In the genomic region with DNA sequence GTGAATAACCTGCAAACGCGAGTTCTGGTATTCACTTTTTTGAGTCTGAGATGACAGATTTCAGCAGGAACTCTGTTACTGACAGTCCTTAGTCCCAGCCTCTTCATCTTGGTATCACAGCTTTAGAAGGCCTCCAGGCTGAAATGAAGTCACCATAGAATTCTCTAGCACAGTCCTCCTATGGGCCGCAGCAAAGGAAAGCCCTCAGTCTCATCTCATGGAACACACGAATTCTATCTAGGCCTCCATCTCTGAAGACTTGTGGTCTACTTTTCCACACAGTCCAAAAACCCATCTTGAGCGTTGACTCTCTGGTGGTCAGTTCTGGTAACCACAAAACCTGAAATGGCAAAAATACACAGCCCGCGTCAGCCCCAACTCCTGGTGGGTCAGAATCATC, we compare ENCODE assay signal across 9 mouse cellular contexts. TPM values are rescaled to one million over a fixed set of nuclear protein-coding genes. Genes with fewer than 3 reads are reported as not detected.
DNase-seq lines count a peak whose midpoint lies in the region; ATAC-seq and TF ChIP-seq lines count a peak whose summit lies in the region.
"Had no signal": no experiment of that assay in that cellular context is flagged by ENCODE, and none has a peak within 500 bp of the region (broad histone marks: within the 10 kb centered on the region; RNA-seq: fewer than 3 reads in every experiment).

No protein-coding gene starts in this region.

- H3K27ac ChIP-seq in kidney, embryonic 15.5 days = no peak overlapping the region
- no peak overlapping the region for H3K27ac ChIP-seq in kidney, adult 2 months (ENCODE audit: insufficient read depth, low read depth, low read length)
- peak overlapping the region; percentile 74 for H3K27ac ChIP-seq in embryonic facial prominence, embryonic 14.5 days (replicated peaks; ENCODE audit: low read depth, low read length)
- H3K27ac ChIP-seq in hindbrain, embryonic 16.5 days (ENCODE audit: low read depth, low read length) = peak overlapping the region; percentile 97
- H3K27ac ChIP-seq in midbrain, postnatal 0 days (ENCODE audit: low read depth, low read length) = peak overlapping the region; percentile 94

- peak overlapping the region; percentile 57 for H3K9ac ChIP-seq in kidney, embryonic 15.5 days
- H3K9ac ChIP-seq in embryonic facial prominence, embryonic 14.5 days (ENCODE audit: low read depth, low read length) = peak overlapping the region; percentile 76
- H3K9ac ChIP-seq in hindbrain, embryonic 16.5 days (ENCODE audit: low read depth, low read length) = peak overlapping the region; percentile 84
- H3K9ac ChIP-seq in midbrain, postnatal 0 days (replicated peaks; ENCODE audit: low read length, poor library complexity, severe bottlenecking) = peak overlapping the region; percentile 83

- ATAC-seq in kidney, embryonic 15.5 days (replicated peaks; ENCODE audit: low FRiP score) = no peak
- ATAC-seq in embryonic facial prominence, embryonic 14.5 days (ENCODE audit: low read depth) = no peak
- ATAC-seq in hindbrain, embryonic 16.5 days = no peak
- ATAC-seq in midbrain, postnatal 0 days (ENCODE audit: low FRiP score) = no peak
- ATAC-seq in megakaryocyte-erythroid progenitor cell, adult 5-6 weeks (replicated peaks; ENCODE audit: low FRiP score, low TSS enrichment, poor library complexity, severe bottlenecking) = no peak

- H3K4me3 ChIP-seq in kidney, embryonic 15.5 days (replicated peaks) = peak overlapping the region; percentile 60
- no peak overlapping the region for H3K4me3 ChIP-seq in kidney, adult 2 months (ENCODE audit: insufficient read depth, low read depth, low read length)
- peak overlapping the region; percentile 59 for H3K4me3 ChIP-seq in embryonic facial prominence, embryonic 14.5 days (ENCODE audit: low read depth, low read length)
- peak overlapping the region; percentile 72 for H3K4me3 ChIP-seq in hindbrain, embryonic 16.5 days (ENCODE audit: low read length)
- H3K4me3 ChIP-seq in midbrain, postnatal 0 days (ENCODE audit: low read depth, low read length) = peak overlapping the region; percentile 55

- no peak for TF ChIP-seq CTCF in kidney, adult 2 months (conservative IDR thresholded peaks at IDR 0.05; ENCODE audit: insufficient read depth, insufficient read length, low read depth, low read length)
- peak; percentile 20; the same call in 1 of the 2 replicates for TF ChIP-seq CTCF in midbrain, postnatal 0 days (IDR thresholded peaks at IDR 0.05)

- no peak for DNase-seq in kidney, adult 2 months
- no peak for DNase-seq in embryonic facial prominence, embryonic 14.5 days (ENCODE audit: low spot score)
- DNase-seq in midbrain, postnatal 0 days (ENCODE audit: low spot score) = no peak
- DNase-seq in B cell, adult 2 months = no peak
- DNase-seq in kidney, adult 11 months = no peak
- DNase-seq: kidney, adult 8-10 months had no signal

- H3K4me1 ChIP-seq in kidney, embryonic 15.5 days = peaks cover 23% of the 10 kb centered on the region
- no peaks in the 10 kb centered on the region for H3K4me1 ChIP-seq in kidney, adult 2 months (ENCODE audit: control insufficient read depth, insufficient read depth, low read length)
- peaks cover 8% of the 10 kb centered on the region; the same call in 1 of the 2 replicates for H3K4me1 ChIP-seq in embryonic facial prominence, embryonic 14.5 days (ENCODE audit: control insufficient read depth, insufficient read depth, low read length)
- H3K4me1 ChIP-seq in hindbrain, embryonic 16.5 days (ENCODE audit: control insufficient read depth, insufficient read depth, low read depth, low read length) = peaks cover 12% of the 10 kb centered on the region
- peaks cover 8% of the 10 kb centered on the region; the same call in 1 of the 2 replicates for H3K4me1 ChIP-seq in midbrain, postnatal 0 days (ENCODE audit: insufficient read depth, low read length)

- no peaks in the 10 kb centered on the region for H3K27me3 ChIP-seq in kidney, embryonic 15.5 days
- no peaks in the 10 kb centered on the region for H3K27me3 ChIP-seq in kidney, adult 2 months (replicated peaks; ENCODE audit: control insufficient read depth, insufficient read depth, low read length)
- H3K27me3 ChIP-seq in embryonic facial prominence, embryonic 14.5 days (replicated peaks; ENCODE audit: control insufficient read depth, insufficient read depth, low read length) = no peaks in the 10 kb centered on the region
- H3K27me3 ChIP-seq in hindbrain, embryonic 16.5 days (replicated peaks; ENCODE audit: control insufficient read depth, insufficient read depth, low read length) = no peaks in the 10 kb centered on the region
- H3K27me3 ChIP-seq in midbrain, postnatal 0 days (ENCODE audit: insufficient read depth, low read length) = no peaks in the 10 kb centered on the region

- WGBS in kidney, embryonic 15.5 days = 60% methylated on average over 7 of the region's 7 CpGs
- WGBS in kidney, adult 2 months = 74% methylated on average over 7 of the region's 7 CpGs
- 55% methylated on average over 7 of the region's 7 CpGs for WGBS in embryonic facial prominence, embryonic 14.5 days
- 45% methylated on average over 7 of the region's 7 CpGs for WGBS in hindbrain, embryonic 16.5 days
- WGBS in midbrain, postnatal 0 days = 34% methylated on average over 7 of the region's 7 CpGs

- H3K36me3 ChIP-seq in kidney, embryonic 15.5 days = peaks cover 14% of the 10 kb centered on the region
- H3K36me3 ChIP-seq in kidney, adult 2 months (ENCODE audit: control insufficient read depth, insufficient read depth, low read length) = no peaks in the 10 kb centered on the region
- peaks cover 10% of the 10 kb centered on the region for H3K36me3 ChIP-seq in embryonic facial prominence, embryonic 14.5 days (ENCODE audit: control insufficient read depth, insufficient read depth, low read length)
- peaks cover 4% of the 10 kb centered on the region for H3K36me3 ChIP-seq in hindbrain, embryonic 16.5 days (ENCODE audit: control insufficient read depth, insufficient read depth, low read length)
- H3K36me3 ChIP-seq in midbrain, postnatal 0 days (ENCODE audit: insufficient read depth, low read length) = 0 out of 2 replicates have a peak, but pooled peaks cover 5% of the 10 kb centered on the region

- no peak for TF ChIP-seq POLR2A in kidney, adult 2 months (IDR thresholded peaks at IDR 0.05; ENCODE audit: low read depth, low read length)

- no peaks in the 10 kb centered on the region for H3K9me3 ChIP-seq in kidney, embryonic 15.5 days (replicated peaks)
- H3K9me3 ChIP-seq in embryonic facial prominence, embryonic 14.5 days (ENCODE audit: control insufficient read depth, low read length) = no peaks in the 10 kb centered on the region
- H3K9me3 ChIP-seq in hindbrain, embryonic 16.5 days (ENCODE audit: control insufficient read depth, low read length) = no peaks in the 10 kb centered on the region
- H3K9me3 ChIP-seq in midbrain, postnatal 0 days (ENCODE audit: low read length) = no peaks in the 10 kb centered on the region

- H3K4me2 ChIP-seq in kidney, embryonic 15.5 days = peak overlapping the region; percentile 89
- H3K4me2 ChIP-seq in embryonic facial prominence, embryonic 14.5 days (ENCODE audit: low read depth, low read length) = peak overlapping the region; percentile 63
- peak overlapping the region; percentile 69 for H3K4me2 ChIP-seq in hindbrain, embryonic 16.5 days (ENCODE audit: low read length)
- peak overlapping the region; percentile 76 for H3K4me2 ChIP-seq in midbrain, postnatal 0 days (ENCODE audit: low read depth, low read length, poor library complexity, severe bottlenecking)

RNA-seq across cellular contexts. Expression of a gene that starts 1.2 kb away (rescaled TPM):
- 57.7 and 69.4 TPM in 2 replicates for polyA plus RNA-seq in kidney, embryonic 15.5 days (2015; fragmentation: Nextera tagmentation; extraction: Ambion mirVana)
- 0.45 and 0.83 TPM in 2 replicates for polyA plus RNA-seq in kidney, adult 2 months (2012; rRNA removed)
- 50.1 and 65.9 TPM in 2 replicates for polyA plus RNA-seq in embryonic facial prominence, embryonic 14.5 days (2014; fragmentation: Nextera tagmentation; extraction: Ambion mirVana)
- polyA plus RNA-seq in hindbrain, embryonic 16.5 days (2015; fragmentation: Nextera tagmentation; extraction: Ambion mirVana) = 661 and 685 TPM in 2 replicates
- 743 and 785 TPM in 2 replicates for total RNA-seq in midbrain, postnatal 0 days (2014; rRNA removed)
- 854 and 864 TPM in 2 replicates for polyA plus RNA-seq in midbrain, postnatal 0 days (2015; fragmentation: Nextera tagmentation; extraction: Ambion mirVana)
- total RNA-seq in megakaryocyte-erythroid progenitor cell, adult 5-6 weeks (2014; fragmentation: Nextera tagmentation) = not detected in 2 replicates
- total RNA-seq in megakaryocyte-erythroid progenitor cell, adult 5-6 weeks (2017) = not detected in 2 replicates

RNA-seq across cellular contexts. Expression of a gene that starts 12.4 kb away (rescaled TPM):
- 47.6 and 48.1 TPM in 2 replicates for polyA plus RNA-seq in kidney, embryonic 15.5 days (2015; fragmentation: Nextera tagmentation; extraction: Ambion mirVana)
- polyA plus RNA-seq in kidney, adult 2 months (2012; rRNA removed) = 14.2 and 20.1 TPM in 2 replicates
- polyA plus RNA-seq in embryonic facial prominence, embryonic 14.5 days (2014; fragmentation: Nextera tagmentation; extraction: Ambion mirVana) = 41.4 and 46.3 TPM in 2 replicates
- polyA plus RNA-seq in hindbrain, embryonic 16.5 days (2015; fragmentation: Nextera tagmentation; extraction: Ambion mirVana) = 30.9 and 32.9 TPM in 2 replicates
- total RNA-seq in midbrain, postnatal 0 days (2014; rRNA removed) = 27.7 and 48.4 TPM in 2 replicates
- polyA plus RNA-seq in midbrain, postnatal 0 days (2015; fragmentation: Nextera tagmentation; extraction: Ambion mirVana) = 24.0 and 26.1 TPM in 2 replicates
- total RNA-seq in megakaryocyte-erythroid progenitor cell, adult 5-6 weeks (2014; fragmentation: Nextera tagmentation) = 14.4 and 18.8 TPM in 2 replicates
- 31.0 and 39.3 TPM in 2 replicates for total RNA-seq in megakaryocyte-erythroid progenitor cell, adult 5-6 weeks (2017)

RNA-seq across cellular contexts. Expression of a gene that starts 12.7 kb away (rescaled TPM):
- polyA plus RNA-seq in kidney, embryonic 15.5 days (2015; fragmentation: Nextera tagmentation; extraction: Ambion mirVana) = 41.1 and 43.8 TPM in 2 replicates
- polyA plus RNA-seq in kidney, adult 2 months (2012; rRNA removed) = 2.2 and 4.1 TPM in 2 replicates
- polyA plus RNA-seq in embryonic facial prominence, embryonic 14.5 days (2014; fragmentation: Nextera tagmentation; extraction: Ambion mirVana) = 29.2 and 30.0 TPM in 2 replicates
- 32.3 and 33.4 TPM in 2 replicates for polyA plus RNA-seq in hindbrain, embryonic 16.5 days (2015; fragmentation: Nextera tagmentation; extraction: Ambion mirVana)
- 7.6 and 11.3 TPM in 2 replicates for total RNA-seq in midbrain, postnatal 0 days (2014; rRNA removed)
- polyA plus RNA-seq in midbrain, postnatal 0 days (2015; fragmentation: Nextera tagmentation; extraction: Ambion mirVana) = 12.7 and 13.1 TPM in 2 replicates
- total RNA-seq in megakaryocyte-erythroid progenitor cell, adult 5-6 weeks (2014; fragmentation: Nextera tagmentation) = 21.2 and 26.6 TPM in 2 replicates
- total RNA-seq in megakaryocyte-erythroid progenitor cell, adult 5-6 weeks (2017) = 30.4 and 32.5 TPM in 2 replicates

RNA-seq across cellular contexts. Expression of a gene that starts 27.8 kb away (rescaled TPM):
- 22.1 and 22.9 TPM in 2 replicates for polyA plus RNA-seq in kidney, embryonic 15.5 days (2015; fragmentation: Nextera tagmentation; extraction: Ambion mirVana)
- polyA plus RNA-seq in kidney, adult 2 months (2012; rRNA removed) = 14.9 and 21.7 TPM in 2 replicates
- 20.3 and 21.3 TPM in 2 replicates for polyA plus RNA-seq in embryonic facial prominence, embryonic 14.5 days (2014; fragmentation: Nextera tagmentation; extraction: Ambion mirVana)
- polyA plus RNA-seq in hindbrain, embryonic 16.5 days (2015; fragmentation: Nextera tagmentation; extraction: Ambion mirVana) = 12.4 and 14.7 TPM in 2 replicates
- total RNA-seq in midbrain, postnatal 0 days (2014; rRNA removed) = 24.0 and 30.0 TPM in 2 replicates
- polyA plus RNA-seq in midbrain, postnatal 0 days (2015; fragmentation: Nextera tagmentation; extraction: Ambion mirVana) = 8.6 and 10.1 TPM in 2 replicates
- 34.9 and 44.1 TPM in 2 replicates for total RNA-seq in megakaryocyte-erythroid progenitor cell, adult 5-6 weeks (2014; fragmentation: Nextera tagmentation)
- total RNA-seq in megakaryocyte-erythroid progenitor cell, adult 5-6 weeks (2017) = 54.4 and 55.9 TPM in 2 replicates

RNA-seq across cellular contexts. Expression of a gene that starts 49.2 kb away (rescaled TPM):
- polyA plus RNA-seq in kidney, embryonic 15.5 days (2015; fragmentation: Nextera tagmentation; extraction: Ambion mirVana) = 286 and 311 TPM in 2 replicates
- 111 and 138 TPM in 2 replicates for polyA plus RNA-seq in kidney, adult 2 months (2012; rRNA removed)
- polyA plus RNA-seq in embryonic facial prominence, embryonic 14.5 days (2014; fragmentation: Nextera tagmentation; extraction: Ambion mirVana) = 223 and 224 TPM in 2 replicates
- polyA plus RNA-seq in hindbrain, embryonic 16.5 days (2015; fragmentation: Nextera tagmentation; extraction: Ambion mirVana) = 179 and 184 TPM in 2 replicates
- 21.9 and 33.2 TPM in 2 replicates for total RNA-seq in midbrain, postnatal 0 days (2014; rRNA removed)
- 189 and 194 TPM in 2 replicates for polyA plus RNA-seq in midbrain, postnatal 0 days (2015; fragmentation: Nextera tagmentation; extraction: Ambion mirVana)
- total RNA-seq in megakaryocyte-erythroid progenitor cell, adult 5-6 weeks (2014; fragmentation: Nextera tagmentation) = 583 and 631 TPM in 2 replicates
- 97.5 and 154 TPM in 2 replicates for total RNA-seq in megakaryocyte-erythroid progenitor cell, adult 5-6 weeks (2017)

Comparison
In these comparisons a context has a peak if more than half of its experiments do, and no peak if none do; other contexts are left out.
1. RNA of a gene that starts 1.2 kb away (polyA plus RNA-seq): 854 to 864 TPM in midbrain, postnatal 0 days, 661 to 685 TPM in hindbrain, embryonic 16.5 days, 57.7 to 69.4 TPM in kidney, embryonic 15.5 days and 50.1 to 65.9 TPM in embryonic facial prominence, embryonic 14.5 days; 0.45 to 0.83 TPM in kidney, adult 2 months; every median in the first group is over 10 times any median in the second.
2. H3K27ac ChIP-seq: peak in embryonic facial prominence, embryonic 14.5 days (single experiment), hindbrain, embryonic 16.5 days (single experiment) and midbrain, postnatal 0 days (single experiment); none in kidney, embryonic 15.5 days (single experiment) and kidney, adult 2 months (single experiment).
3. Peak in every context shown above with its lines, with median percentiles within 50 percentile points of each other: H3K4me2 ChIP-seq and H3K9ac ChIP-seq.